Mouse (Mus musculus) liver, embryonic 13.5 days (tissue): ENCODE data around the gene Castor2. TPM values are rescaled to one million over a fixed set of nuclear protein-coding genes. Genes with fewer than 3 reads are reported as not detected.

Experiments
- ATAC-seq: fragments of 200-750 bp; cut with Nextera tagmentation; 2 replicates; pipeline ENCODE4 v1.8.0; 2017; ENCODE audit warnings: low read depth, mild to moderate bottlenecking, moderate number of reproducible peaks, moderate library complexity
- DNase-seq: peaks from one replicate; pipeline ENCODE4 v3.0.0; 2022
- H3K27ac ChIP-seq: fragments of 300-500 bp; sonication (generic); 2 replicates; pipeline ENCODE4 v1.5.1; 2015; ENCODE audit warnings: moderate library complexity, mild to moderate bottlenecking, inconsistent platforms
- H3K27me3 ChIP-seq: fragments of 300-500 bp; sonication (generic); 2 replicates; pipeline ENCODE4 v1.6.1; 2015; ENCODE audit warnings: mild to moderate bottlenecking, inconsistent platforms
- H3K36me3 ChIP-seq: fragments of 300-500 bp; sonication (generic); 2 replicates; pipeline ENCODE4 v1.6.1; 2015; ENCODE audit warnings: mild to moderate bottlenecking, inconsistent platforms
- H3K4me1 ChIP-seq: fragments of 300-500 bp; sonication (generic); replicated peaks from 2 replicates; pipeline ENCODE4 v1.6.1; 2015; ENCODE audit warnings: inconsistent platforms
- H3K4me2 ChIP-seq: fragments of 300-500 bp; sonication (generic); 2 replicates; pipeline ENCODE4 v1.6.1; 2015; ENCODE audit warnings: inconsistent platforms, mild to moderate bottlenecking, moderate library complexity
- H3K4me3 ChIP-seq: fragments of 300-500 bp; sonication (generic); replicated peaks from 2 replicates; pipeline ENCODE4 v1.5.1; 2015; ENCODE audit warnings: mild to moderate bottlenecking, inconsistent platforms
- H3K9ac ChIP-seq: fragments of 300-500 bp; sonication (generic); 2 replicates; pipeline ENCODE4 v1.6.1; 2015; ENCODE audit warnings: mild to moderate bottlenecking, inconsistent platforms
- H3K9me3 ChIP-seq: fragments of 300-500 bp; sonication (generic); replicated peaks from 2 replicates; pipeline ENCODE4 v1.6.1; 2016; ENCODE audit warnings: inconsistent platforms
- WGBS: fragments of 180-500 bp; shearing (Covaris S2); methylation state at CpG from one replicate; pipeline ENCODE4 v1.1.7; 2015; ENCODE audit not compliant: insufficient replicate concordance; 5-methylcytosine and 5-hydroxymethylcytosine counted together
- polyA plus RNA-seq: library from polyadenylated mRNA; unstranded; fragments of >200 nt; fragmentation: Nextera tagmentation; extraction: Ambion mirVana; gene quantifications from 2 replicates; pipeline ENCODE4 v1.2.1, GENCODE M21; 2015

The Castor2 gene
- polyA plus RNA-seq, 1 experiment from 2014 or later: 0.54 TPM

DNA sequence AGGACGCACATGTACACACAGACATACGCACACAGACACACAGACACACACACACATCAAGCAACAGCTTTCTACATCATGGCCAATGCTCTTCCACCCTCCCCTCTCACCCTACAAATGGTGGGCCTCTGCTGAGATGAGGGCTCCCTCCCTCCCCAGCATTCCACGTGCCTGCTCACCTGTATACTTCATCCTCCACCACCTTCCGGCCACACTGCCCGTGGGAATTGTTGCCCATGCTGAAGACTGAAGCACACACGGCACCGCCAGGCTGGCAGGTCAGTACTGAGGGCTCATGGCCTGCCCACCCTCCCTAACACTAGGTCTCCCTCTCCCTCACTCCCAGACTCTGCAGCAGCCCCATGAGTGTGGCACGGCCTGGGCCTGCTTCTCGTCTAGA is 68.5 kb downstream of the Castor2 start:
- no peak overlapping the region for H3K4me2 ChIP-seq
- 77% methylated on average over 9 of the region's 9 CpGs for WGBS
- DNase-seq (no peak), ATAC-seq (no peak)
- no peak overlapping the region for H3K4me3 ChIP-seq
- H3K9me3 ChIP-seq: no peaks in the 10 kb centered on the region
- no peak overlapping the region for H3K9ac ChIP-seq
- H3K36me3 ChIP-seq: peaks cover 76% of the 10 kb centered on the region
- H3K27ac ChIP-seq: no peak overlapping the region
- H3K4me1 ChIP-seq: no peaks in the 10 kb centered on the region
- H3K27me3 ChIP-seq: no peaks in the 10 kb centered on the region

DNA sequence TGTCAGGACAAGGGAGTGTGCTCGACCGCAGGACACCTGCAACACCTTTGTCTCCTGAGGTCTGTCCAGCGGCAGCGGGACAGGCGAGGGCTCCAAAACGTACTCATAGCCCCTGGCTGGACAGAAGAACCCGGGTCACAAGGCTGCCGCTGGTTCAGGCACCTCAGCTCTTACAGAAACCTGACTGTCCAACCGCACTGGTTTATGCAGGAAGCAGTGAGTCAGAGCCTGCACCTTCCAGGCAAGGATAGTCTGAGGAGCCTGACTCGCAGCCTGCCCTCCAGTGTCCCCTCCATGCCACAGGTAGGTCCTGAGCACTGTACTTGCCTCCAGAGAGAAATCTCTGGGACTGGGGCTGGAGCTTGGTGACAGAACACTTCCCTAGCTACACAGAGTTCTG is 69.7 kb downstream of the Castor2 start:
- WGBS: 89% methylated on average over 10 of the region's 10 CpGs
- Histone ChIP-seq H3K27me3 (no peaks in the 10 kb centered on the region), H3K4me1 (peaks cover 10% of the 10 kb centered on the region), H3K4me3 (no peak overlapping the region), H3K27ac (no peak overlapping the region), H3K36me3 (peaks cover 71% of the 10 kb centered on the region), H3K4me2 (no peak overlapping the region), H3K9me3 (no peaks in the 10 kb centered on the region), H3K9ac (no peak overlapping the region)
- DNase-seq (no peak), ATAC-seq (no peak)

DNA sequence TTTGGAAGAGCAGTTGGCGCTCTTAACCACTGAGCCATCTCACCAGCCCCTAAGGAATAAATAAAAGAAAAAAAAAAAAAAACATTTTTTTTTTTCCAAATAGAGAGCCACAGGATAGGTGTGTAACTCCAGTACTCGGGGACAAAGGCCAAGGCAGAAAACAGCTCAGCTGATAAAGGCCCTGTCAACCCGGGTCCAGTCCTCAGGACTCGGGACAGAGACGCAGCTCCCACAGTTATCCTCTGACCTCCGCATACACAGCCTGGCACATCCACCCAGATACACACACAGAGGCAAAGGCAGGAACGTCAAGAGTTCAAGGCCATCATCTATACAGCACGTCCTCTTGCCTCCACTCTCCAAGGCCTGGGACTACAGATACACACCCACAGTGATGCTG is 70.7 kb downstream of the Castor2 start:
- H3K36me3 ChIP-seq: peaks cover 63% of the 10 kb centered on the region
- WGBS: 76% methylated on average over 8 of the region's 8 CpGs
- H3K27me3 ChIP-seq: no peaks in the 10 kb centered on the region
- peaks cover 19% of the 10 kb centered on the region for H3K4me1 ChIP-seq
- no peak overlapping the region for H3K4me2 ChIP-seq
- no peak overlapping the region for H3K9ac ChIP-seq
- H3K9me3 ChIP-seq: no peaks in the 10 kb centered on the region
- DNase-seq (no peak), ATAC-seq (no peak; the same call in 1 of the 2 replicates)
- no peak overlapping the region for H3K27ac ChIP-seq
- H3K4me3 ChIP-seq: no peak overlapping the region

DNA sequence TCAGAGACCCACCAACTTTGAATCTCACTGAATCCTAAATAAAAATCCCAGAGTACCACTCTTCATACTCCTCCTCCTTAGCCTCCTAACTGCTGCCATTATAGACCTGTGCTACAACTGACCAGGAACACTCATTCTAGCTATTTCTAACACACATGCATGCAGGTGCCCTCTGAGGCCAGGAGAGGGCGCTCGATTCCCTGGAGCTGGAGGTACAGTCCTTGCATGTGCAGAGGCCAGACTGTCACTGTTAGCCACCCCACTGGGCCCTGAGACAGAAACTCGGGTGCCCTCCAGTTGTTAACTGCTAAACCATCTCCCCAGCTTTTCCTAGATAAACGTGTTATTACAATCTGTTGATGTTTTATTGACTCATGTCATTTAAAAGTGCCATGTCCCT is 73.7 kb downstream of the Castor2 start:
- H3K9me3 ChIP-seq: no peaks in the 10 kb centered on the region
- peaks cover 42% of the 10 kb centered on the region for H3K4me1 ChIP-seq
- H3K4me2 ChIP-seq: no peak overlapping the region
- 23% methylated on average over 4 of the region's 4 CpGs for whole genome bisulfite sequencing
- ATAC-seq (no peak), DNase-seq (peak; percentile 32)
- H3K36me3 ChIP-seq: peaks cover 42% of the 10 kb centered on the region
- H3K27ac ChIP-seq: no peak overlapping the region
- H3K4me3 ChIP-seq: no peak overlapping the region
- no peak overlapping the region for H3K9ac ChIP-seq
- H3K27me3 ChIP-seq: no peaks in the 10 kb centered on the region

DNA sequence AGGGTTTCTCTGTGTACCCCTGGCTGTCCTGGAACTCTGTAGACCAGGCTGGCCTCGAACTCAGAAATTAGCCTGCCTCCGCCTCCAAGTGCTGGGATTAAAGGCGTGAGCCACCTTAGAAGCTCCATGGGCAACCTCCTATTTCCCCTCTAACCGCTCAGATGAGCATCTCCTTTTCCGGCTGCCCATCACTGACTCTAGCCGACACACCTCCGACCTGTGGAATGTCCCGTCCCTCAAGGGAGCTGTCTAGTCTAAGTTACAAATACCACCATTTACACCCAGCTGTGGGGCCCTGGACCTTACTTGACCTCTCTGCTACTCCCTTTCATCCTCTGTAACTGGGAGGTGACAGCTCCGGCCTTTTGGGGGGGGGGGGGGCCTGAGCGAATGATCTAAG is 76.2 kb downstream of the Castor2 start:
- Histone ChIP-seq H3K36me3 (peaks cover 24% of the 10 kb centered on the region), H3K27ac (peak overlapping the region; percentile 67), H3K4me3 (peak overlapping the region; percentile 88), H3K9me3 (no peaks in the 10 kb centered on the region), H3K9ac (peak overlapping the region; percentile 82), H3K27me3 (no peaks in the 10 kb centered on the region), H3K4me2 (peak overlapping the region; percentile 85), H3K4me1 (peaks cover 62% of the 10 kb centered on the region)
- 7% methylated on average over 10 of the region's 10 CpGs for WGBS
- DNase-seq: no peak
- ATAC-seq: peak; percentile 16; the same call in 1 of the 2 replicates

DNA sequence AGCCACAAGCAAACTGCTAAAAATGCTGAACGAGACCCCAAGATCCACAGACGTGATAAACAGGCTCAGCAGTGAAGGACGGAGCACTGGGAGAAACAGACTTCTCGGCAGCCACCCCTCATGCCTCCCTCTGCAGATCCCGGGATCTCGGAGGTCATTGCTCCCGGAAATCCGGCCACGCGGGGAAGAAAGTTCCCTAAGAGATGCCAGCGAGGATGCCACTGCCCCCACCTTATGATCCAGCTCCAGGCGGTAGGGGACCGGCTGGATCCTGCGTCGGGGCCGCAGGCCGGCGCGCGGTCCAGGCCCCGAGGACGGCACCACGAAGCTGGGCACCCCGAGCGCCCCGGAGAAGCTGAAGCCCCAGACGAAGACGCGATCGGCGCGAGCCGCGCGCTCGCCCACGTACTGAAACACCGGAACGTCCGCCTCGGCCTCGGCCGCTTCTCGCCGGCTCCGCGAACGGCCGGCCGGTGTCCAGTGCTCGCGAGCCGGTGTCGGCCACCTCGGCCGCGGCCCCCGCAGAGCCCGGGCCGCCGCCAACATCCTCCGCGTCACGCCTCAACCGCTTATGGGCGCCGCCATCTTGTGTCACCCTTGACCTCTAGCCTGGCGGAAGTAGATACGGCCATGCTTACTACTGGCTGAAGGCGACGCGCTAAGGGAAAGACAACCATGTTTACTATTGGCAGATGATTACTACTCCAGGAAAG is 76.8 kb downstream of the Castor2 start, which contains the start of gene Rcc1l:
Rcc1l (minus strand) TSS at position 606 of the 713 bp plus-strand sequence.
- Histone ChIP-seq H3K27ac (peak within 1 kb of the TSS; percentile 67), H3K27me3 (no peaks in the 10 kb centered on the region), H3K4me3 (peak within 1 kb of the TSS; percentile 88), H3K36me3 (peaks cover 18% of the 10 kb centered on the region), H3K4me1 (peaks cover 62% of the 10 kb centered on the region), H3K4me2 (peak within 1 kb of the TSS; percentile 85), H3K9ac (peak within 1 kb of the TSS; percentile 82), H3K9me3 (no peaks in the 10 kb centered on the region)
- DNase-seq: peak; percentile 75
- ATAC-seq: peak; percentile 85
- under 1% methylated on average over 69 of the region's 72 CpGs for WGBS

DNA sequence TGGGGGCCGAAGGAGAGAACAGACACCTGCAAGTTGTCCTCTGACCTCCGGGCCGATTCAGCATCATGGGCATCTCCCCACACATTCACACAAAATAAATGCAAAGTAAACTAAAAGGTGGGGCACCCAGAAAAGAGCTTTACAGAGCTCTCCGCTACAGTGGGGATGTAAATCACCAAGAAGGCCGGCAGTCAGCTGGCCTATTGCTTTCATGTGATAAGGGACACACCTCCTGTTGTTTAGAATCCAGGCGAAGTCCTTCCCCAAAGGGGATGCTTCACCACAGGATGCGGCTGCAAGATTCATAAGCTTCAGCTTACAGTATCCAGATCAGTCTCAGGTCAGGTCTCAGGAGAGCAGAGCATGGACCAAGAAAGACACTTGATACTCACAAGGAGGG is 79.0 kb downstream of the Castor2 start:
- no peak for DNase-seq
- H3K9ac ChIP-seq: no peak overlapping the region
- no peak overlapping the region for H3K4me3 ChIP-seq
- peaks cover 75% of the 10 kb centered on the region for H3K4me1 ChIP-seq
- WGBS: 49% methylated on average over 7 of the region's 7 CpGs
- H3K9me3 ChIP-seq: no peaks in the 10 kb centered on the region
- H3K27me3 ChIP-seq: no peaks in the 10 kb centered on the region
- H3K36me3 ChIP-seq: peaks cover 5% of the 10 kb centered on the region; the same call in 1 of the 2 replicates
- no peak for ATAC-seq
- H3K27ac ChIP-seq: no peak overlapping the region
- no peak overlapping the region for H3K4me2 ChIP-seq

DNA sequence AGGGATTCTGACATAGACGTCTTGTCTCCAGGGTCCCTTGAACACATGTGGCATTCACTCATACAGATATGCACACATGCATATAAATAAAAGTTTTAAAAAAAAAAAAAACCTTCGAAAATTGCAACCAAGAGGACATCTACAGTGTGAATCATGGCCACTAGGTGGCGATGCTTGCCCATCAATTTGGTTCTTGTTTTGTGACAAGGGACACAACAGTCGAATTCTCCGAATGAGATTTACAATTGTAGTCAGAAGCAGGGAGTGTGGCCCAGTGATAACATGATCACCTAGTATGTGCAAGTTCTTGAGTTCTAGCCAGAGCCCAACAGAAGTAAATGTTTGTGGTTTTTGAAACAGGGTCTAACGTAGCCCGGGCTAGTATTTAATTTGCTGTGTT is 80.4 kb downstream of the Castor2 start:
- H3K9ac ChIP-seq: no peak overlapping the region
- H3K9me3 ChIP-seq: no peaks in the 10 kb centered on the region
- no peaks in the 10 kb centered on the region for H3K27me3 ChIP-seq
- DNase-seq: peak; percentile 57
- no peak overlapping the region for H3K4me2 ChIP-seq
- H3K27ac ChIP-seq: no peak overlapping the region
- ATAC-seq: no peak
- WGBS: 10% methylated on average over 7 of the region's 7 CpGs
- H3K4me3 ChIP-seq: no peak overlapping the region
- no peaks in the 10 kb centered on the region for H3K36me3 ChIP-seq
- peaks cover 66% of the 10 kb centered on the region for H3K4me1 ChIP-seq

DNA sequence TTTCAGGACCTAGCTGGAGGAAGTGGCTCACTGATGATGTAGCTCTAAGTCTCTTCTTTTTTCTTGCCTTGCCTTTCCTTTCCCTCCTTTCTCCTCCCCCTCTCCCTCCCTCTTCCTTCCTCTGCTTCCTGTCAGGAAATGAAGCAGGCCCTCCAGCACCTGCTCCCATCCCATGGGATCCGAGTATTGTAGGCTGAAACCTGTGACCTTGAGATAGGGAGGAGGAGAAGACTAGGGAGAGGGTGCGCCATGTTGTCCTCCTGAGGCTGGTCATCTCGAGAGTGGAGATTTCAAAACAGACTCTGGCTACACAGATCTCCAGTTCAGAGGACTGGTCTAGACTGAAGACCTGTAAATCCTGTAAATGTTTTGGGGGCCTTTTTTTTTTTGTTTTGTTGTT is 82.7 kb downstream of the Castor2 start:
- peak overlapping the region; percentile 95; the same call in 1 of the 2 replicates for H3K4me2 ChIP-seq

DNA sequence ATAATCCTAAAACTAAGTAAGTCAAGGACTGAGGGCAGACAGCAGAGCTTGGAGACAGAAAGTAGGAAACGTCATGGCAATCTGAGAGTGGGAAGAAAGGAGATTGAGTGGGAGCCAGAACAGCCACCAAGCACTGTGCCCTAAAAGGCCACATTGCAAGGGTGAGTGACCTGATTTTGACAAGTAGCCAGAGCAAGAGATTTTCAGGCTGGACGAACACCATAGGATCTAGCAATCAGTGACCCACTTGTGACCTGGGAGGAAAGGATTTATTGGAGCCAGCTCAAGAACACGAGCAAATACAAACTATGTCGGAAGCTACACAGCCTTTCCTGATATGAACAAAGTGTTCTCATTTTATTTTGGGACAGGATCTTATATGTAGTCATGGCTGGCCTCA is 83.2 kb downstream of the Castor2 start:
- Histone ChIP-seq H3K9me3 (no peaks in the 10 kb centered on the region), H3K27me3 (no peaks in the 10 kb centered on the region), H3K9ac (peak overlapping the region; percentile 83; the same call in 1 of the 2 replicates), H3K4me1 (peaks cover 47% of the 10 kb centered on the region), H3K36me3 (no peaks in the 10 kb centered on the region), H3K4me3 (peak overlapping the region; percentile 78; the same call in 1 of the 2 replicates), H3K27ac (peak overlapping the region; percentile 14; the same call in 1 of the 2 replicates), H3K4me2 (peak overlapping the region; percentile 95)
- ATAC-seq: no peak
- DNase-seq: no peak
- 65% methylated on average over 4 of the region's 4 CpGs for WGBS

More for the DNA sequence above, 82.7 kb downstream of the Castor2 start:
- Histone ChIP-seq H3K9me3 (no peaks in the 10 kb centered on the region), H3K4me1 (peaks cover 51% of the 10 kb centered on the region), H3K9ac (no peak overlapping the region), H3K27ac (peak overlapping the region; percentile 14; the same call in 1 of the 2 replicates), H3K4me3 (no peak overlapping the region), H3K36me3 (no peaks in the 10 kb centered on the region), H3K27me3 (no peaks in the 10 kb centered on the region)
- DNase-seq (no peak), ATAC-seq (no peak)
- 64% methylated on average over 3 of the region's 3 CpGs for WGBS

DNA sequence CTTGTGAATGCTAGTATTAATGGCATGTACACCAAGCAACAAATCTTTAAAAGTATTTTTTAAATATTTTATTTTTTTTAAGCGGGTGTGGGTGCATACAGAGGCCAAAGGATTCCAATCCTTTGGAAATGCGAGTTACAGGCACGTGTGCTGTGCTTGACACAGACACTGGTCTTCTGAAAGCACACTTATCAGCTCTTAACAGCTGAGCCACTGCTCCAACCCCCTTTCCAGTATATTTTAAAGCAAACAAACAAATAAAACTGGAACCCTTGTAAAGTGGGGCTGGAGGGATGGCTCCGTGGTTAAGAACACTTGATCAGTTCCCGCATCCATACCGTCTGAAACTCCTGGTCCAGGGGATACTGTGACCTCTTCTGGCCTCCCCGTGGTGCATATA is 83.7 kb downstream of the Castor2 start:
- 21% methylated on average over 7 of the region's 7 CpGs for WGBS
- no peak for ATAC-seq
- Histone ChIP-seq H3K27me3 (no peaks in the 10 kb centered on the region), H3K4me2 (peak overlapping the region; percentile 95), H3K9me3 (no peaks in the 10 kb centered on the region), H3K36me3 (no peaks in the 10 kb centered on the region), H3K27ac (peak overlapping the region; percentile 86), H3K9ac (peak overlapping the region; percentile 83), H3K4me1 (peaks cover 43% of the 10 kb centered on the region), H3K4me3 (peak overlapping the region; percentile 78)
- peak; percentile 11 for DNase-seq
